Mouse (Mus musculus): ENCODE results near the gene Esrrg.

GRCm38 (mm10) chr1:188140221-188140620, 531.6 kb downstream of the Esrrg start:
- TF ChIP-seq CTCF (IDR thresholded peaks at IDR 0.05; ENCODE audit: extremely low read depth, insufficient read depth, low read length) (no peak), POLR2A (IDR thresholded peaks at IDR 0.05; ENCODE audit: extremely low read depth, insufficient read depth, low read length) (no peak)
